Mouse (Mus musculus) thymus, postnatal 0 days (tissue): Measurements from ENCODE around the gene Ndufc2. TPM values are rescaled to one million over a fixed set of nuclear protein-coding genes. Genes with fewer than 3 reads are reported as not detected.
A peak's percentile ranks its signal among the peaks of the same experiment; 100 is the strongest.

Source experiments
- DNase-seq: peaks from one replicate; pipeline ENCODE4 v3.0.0-alpha.2; 2015; ENCODE audit warnings: low spot score
- polyA plus RNA-seq: library from polyadenylated mRNA; unstranded; fragments of >200 nt; fragmentation: Nextera tagmentation; extraction: Ambion mirVana; gene quantifications from 2 replicates; pipeline ENCODE4 v1.2.1, GENCODE M21; 2015

Gene Ndufc2
- polyA plus RNA-seq, result 485 and 514 TPM in 2 replicates

GRCm38 (mm10) chr7:97399960-97400715, at the start of gene Ndufc2:
Gene Ndufc2 (plus strand): TSS chr7:97400003.
- peak; percentile 86 for DNase-seq

- no peak for DNase-seq
Observed at GRCm38 (mm10) chr7:97350891-97351290, 48.9 kb upstream of the Ndufc2 start.

DNA sequence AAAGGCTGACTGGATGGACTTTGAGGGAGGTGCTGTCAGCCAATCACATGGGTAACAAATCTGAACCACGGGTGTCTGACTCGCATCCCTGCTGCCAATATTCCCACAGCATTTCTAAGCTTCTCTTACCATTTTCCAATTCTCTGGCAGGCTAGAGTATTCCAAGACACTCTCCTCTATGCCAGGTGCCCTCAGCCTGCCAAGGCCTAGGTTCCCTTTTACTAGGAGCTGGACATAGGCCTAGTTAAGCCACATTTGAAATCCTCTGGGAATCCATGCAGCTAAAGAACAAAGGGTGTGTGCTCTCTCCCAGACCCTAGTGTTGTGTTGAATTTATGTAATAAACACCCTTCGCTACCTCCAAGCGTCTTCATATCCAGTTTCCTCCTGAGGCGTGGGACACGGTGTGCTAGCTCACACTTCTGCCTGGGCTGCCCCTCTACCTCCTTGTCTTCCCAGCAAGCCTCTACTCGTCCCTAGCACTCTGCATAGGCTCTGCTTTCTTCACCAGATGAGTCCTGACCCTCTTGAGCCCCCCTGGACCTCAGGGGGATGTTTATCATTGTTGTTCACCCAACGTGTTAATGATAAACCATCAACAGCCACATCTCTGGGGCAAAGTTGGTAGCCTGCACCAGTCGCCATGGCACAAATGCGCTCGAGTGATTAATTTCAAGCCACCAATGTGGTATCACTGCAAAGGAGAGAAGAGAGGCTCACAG, 47.9 kb upstream of the Ndufc2 start:
- DNase-seq, result no peak

GRCm38 (mm10) chr7:97353356-97353755, 46.4 kb upstream of the Ndufc2 start:
- DNase-seq, result no peak

GRCm38 (mm10) chr7:97355068-97355841, 44.5 kb upstream of the Ndufc2 start:
- DNase-seq, result no peak

DNA sequence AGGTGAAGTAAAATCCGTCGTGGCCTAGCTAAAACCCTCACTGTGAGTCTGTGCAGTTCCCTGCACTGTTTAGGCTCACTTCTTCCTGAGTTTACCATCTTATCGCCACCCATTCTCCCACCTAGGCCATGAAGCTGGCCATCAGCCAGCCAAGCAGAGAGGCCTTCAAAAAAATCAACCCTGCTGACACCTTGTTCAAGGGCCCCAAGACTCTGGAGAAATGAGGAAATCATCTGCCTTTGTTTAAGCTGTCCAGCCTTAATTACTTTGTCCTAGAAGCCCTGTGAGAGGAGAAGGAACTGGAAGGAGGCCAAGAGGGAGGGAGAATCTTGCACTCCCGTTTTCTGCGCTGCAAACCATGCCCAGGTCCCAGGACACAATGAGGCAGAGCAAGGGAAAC, 43.5 kb upstream of the Ndufc2 start:
- no peak for DNase-seq

- DNase-seq, result no peak
Observed at GRCm38 (mm10) chr7:97356875-97357276, 42.9 kb upstream of the Ndufc2 start.

GRCm38 (mm10) chr7:97357840-97358239, 42.0 kb upstream of the Ndufc2 start:
- no peak for DNase-seq

DNA sequence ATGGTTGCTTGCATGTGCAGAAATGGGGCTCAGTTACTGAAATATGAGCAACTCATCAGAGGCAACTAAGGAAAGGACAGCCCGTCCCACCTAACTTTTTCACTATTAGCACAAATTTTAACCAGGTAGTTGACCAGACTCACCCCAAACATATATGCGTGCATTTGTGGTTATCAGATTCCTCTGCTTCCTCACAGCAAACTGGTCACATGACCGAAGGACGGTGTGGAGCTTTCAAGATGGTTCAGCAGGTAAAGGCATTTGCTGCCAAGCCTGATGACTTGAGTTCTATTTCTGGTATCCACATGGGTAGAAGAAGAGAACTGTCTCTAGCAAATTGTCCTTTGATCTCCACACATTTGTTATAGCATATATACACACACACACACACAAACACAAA, 41.5 kb upstream of the Ndufc2 start:
- DNase-seq, result no peak

DNA sequence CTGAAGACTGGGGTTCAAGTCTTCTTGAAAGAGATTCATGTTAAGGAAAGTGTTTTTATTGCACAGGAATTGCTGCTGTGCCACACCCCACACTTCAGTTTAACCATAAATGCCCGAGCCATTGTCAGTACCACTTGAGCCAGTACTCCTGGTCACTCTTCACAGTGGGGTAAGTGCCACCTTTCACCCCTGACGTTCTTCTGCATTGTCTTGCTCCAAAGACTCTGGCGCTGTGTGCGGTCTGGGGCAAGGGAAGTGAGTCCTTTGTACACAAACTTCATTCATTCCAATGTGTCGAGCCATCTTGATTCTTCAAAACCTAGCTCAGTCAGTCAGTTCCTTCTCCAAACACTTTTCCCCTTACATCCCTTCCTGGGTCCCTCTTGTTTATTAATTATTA, 39.6 kb upstream of the Ndufc2 start:
- DNase-seq, result no peak

GRCm38 (mm10) chr7:97360955-97361354, 38.8 kb upstream of the Ndufc2 start:
- DNase-seq, result no peak

- DNase-seq, result peak; percentile 73
Observed at GRCm38 (mm10) chr7:97361467-97361866, 38.3 kb upstream of the Ndufc2 start.

DNA sequence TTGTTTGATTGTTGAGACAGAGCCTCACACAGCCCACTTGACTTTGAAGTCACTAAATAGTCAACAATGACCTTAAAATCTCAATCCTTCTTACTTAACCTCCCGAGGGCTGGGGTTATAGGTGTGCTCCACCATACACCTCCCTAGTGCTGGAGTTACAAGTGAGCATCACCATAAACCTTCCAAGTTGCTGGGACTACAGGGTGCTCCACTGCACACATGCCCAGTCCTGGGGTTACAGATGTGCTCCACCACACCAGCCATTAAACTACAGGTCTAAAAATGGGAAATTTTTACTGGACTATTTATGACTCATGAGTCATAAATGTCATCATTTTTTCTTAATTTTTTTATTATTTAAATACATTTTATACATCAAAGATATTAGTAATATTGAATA, 33.9 kb upstream of the Ndufc2 start:
- no peak for DNase-seq

DNA sequence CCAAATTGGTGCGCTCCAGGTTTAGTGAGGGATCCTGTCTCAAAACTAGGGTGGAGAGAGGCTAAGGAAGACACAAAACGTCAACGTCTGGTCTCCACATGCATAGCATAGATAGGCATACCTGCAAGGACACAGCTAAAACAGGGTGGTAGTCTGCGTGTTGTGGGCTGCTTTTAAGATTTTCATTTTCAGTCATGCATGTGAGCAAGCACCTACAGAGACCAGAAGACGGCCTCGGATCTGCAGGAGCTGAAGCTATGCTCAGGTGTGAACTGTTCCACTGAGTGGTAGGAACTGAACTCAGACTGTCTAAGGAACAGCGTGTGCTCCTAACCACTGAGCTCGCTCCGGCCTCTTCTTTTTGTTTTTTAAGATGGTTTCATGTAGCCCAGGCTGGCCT, 24.7 kb upstream of the Ndufc2 start:
- DNase-seq, result no peak

DNA sequence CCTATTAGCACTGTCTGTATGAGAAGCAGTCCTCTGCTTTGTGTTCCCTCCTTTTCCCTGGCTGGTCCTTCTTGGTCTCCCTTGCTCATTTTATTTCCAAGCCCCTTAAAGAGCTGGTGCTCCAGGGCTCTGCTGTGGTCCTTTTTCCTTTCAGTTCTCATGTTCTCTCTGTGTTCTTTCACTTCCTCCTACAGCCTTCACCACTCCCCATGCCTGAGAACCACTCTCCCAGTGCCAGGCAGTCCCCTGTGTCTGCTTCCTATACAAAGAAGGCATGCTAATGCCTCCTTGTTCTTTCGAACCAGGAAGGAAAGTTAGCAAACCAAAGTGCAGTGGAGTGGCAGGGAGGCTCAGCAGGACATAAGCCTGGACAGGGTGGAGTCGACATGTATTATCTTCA, 23.9 kb upstream of the Ndufc2 start:
- DNase-seq, result no peak

DNA sequence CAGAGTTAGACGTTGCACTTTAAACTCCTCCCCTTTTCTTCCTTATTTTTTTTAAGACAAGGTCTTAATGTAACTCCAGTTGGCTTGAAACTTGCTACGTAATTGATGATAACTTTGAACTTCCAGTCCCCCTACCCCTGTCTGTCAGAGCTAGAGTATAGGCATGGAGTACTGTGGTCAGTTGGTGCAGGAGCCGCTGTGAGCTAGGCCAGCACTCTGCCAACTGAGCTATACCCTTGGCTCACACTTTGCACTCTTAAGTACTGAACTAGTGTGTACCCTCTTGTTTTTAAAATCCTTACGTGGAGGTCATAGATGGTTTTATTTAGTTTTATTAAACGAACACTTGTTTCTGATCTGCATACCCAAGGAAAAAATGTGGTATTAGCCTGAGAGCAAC, 20.5 kb upstream of the Ndufc2 start:
- DNase-seq, result no peak

DNA sequence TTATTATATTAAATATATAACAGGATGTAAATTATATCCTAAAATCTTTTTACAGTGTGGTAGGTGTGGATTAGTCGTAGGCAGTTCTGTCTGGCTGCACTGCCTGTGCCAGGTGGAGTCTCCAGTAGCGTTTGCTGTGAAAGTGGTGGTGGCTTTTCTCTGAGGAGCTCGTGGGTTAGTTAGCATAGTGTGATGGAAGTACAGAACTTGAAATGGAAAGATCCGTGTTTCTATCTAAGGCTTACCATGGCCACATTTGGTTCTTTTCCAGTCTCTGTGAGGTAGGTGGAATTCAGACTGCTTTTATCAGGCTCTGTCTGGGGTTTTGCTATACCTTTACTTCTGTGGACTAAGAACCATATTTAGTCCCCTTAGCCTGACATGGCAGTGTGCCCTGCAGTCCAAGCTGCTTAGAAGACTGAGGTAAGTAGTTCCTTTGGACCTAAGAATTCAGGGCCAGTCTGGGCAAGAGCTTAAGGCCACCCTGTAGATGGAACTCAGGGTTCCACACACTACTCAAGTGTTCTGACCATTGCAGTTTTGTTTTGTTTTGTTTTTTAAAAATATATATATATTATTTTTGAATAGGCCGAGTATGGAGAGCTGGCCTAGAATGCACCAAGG, 19.2 kb upstream of the Ndufc2 start:
- DNase-seq, result no peak

DNA sequence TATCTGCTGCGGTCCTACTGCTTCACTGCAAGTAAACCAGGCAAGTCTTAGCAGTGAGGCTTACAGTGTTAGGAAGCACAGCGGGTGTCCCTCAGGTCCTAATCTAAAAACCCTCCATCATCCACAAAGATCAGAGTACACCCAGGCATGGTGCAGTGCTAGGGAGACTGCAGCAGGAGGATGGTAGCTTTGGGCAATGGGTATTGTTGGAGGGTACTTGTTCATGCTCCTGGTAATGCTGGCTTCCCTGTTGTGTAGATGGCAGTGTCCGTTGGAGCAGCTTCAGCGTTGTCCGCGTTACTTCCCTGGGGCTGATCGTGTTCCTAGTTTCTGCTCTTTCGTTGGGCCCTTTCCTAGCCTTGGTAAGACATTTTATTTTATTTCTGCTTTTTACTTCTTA, 17.1 kb upstream of the Ndufc2 start:
- no peak for DNase-seq

- DNase-seq, result no peak
Observed at GRCm38 (mm10) chr7:97383496-97384132, 16.2 kb upstream of the Ndufc2 start.

- no peak for DNase-seq
Observed at GRCm38 (mm10) chr7:97386106-97386805, 13.5 kb upstream of the Ndufc2 start.
